Mouse (Mus musculus): ENCODE results near the gene Myo10.

The Myo10 gene

GRCm38 (mm10) chr15:25761049-25761448, 138.7 kb downstream of the Myo10 start:
- DNase-seq (ENCODE audit: low read depth, low spot score) = no peak

GRCm38 (mm10) chr15:25761800-25762211, 139.5 kb downstream of the Myo10 start:
- DNase-seq (ENCODE audit: low read depth, low spot score) = no peak

- DNase-seq (ENCODE audit: low read depth, low spot score) = no peak
These were observed 140.0 kb downstream of the Myo10 start for GRCm38 (mm10) chr15:25762306-25762705.

DNA sequence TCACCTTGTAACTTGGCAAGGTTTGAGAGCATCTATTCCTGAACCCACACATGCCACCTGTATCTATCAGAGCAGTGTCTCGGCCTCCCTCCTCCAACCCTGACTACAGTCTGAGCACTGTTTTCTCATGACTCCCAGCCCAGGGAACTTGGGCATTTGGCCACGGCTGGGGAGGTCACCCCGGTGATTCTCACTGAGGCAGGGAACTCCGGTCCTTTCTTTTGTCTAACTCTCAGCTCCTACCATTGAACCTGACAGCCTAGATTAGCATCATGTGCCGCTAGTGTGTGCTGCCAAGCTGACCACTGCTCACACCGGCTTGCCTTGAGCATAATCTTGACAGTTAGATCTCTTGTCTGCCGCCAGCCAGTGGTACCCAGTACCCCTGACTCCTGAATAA, 140.8 kb downstream of the Myo10 start:
- no peak for DNase-seq (ENCODE audit: low read depth, low spot score)

- no peak for DNase-seq (ENCODE audit: low read depth, low spot score)
These were observed 142.5 kb downstream of the Myo10 start for GRCm38 (mm10) chr15:25764653-25765352.

DNA sequence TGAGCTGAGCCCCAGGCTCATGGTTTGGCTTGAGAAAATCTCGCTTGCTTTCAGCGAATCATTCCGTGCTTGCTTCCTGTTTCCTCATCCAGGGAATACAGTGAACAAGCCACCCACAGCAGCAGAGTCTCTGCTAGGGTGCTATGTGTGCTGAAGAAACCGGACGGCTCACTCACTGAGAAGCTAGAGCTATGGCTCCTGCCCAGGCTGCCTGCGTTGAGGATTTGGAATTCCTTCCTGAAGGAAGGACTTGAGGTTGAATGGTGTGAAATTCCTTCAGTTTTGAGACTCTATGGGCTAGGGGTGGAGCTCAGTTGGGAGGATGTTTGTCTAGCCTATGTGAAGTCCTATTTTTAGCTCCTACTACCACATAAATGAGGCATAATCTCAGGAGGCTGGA, 145.5 kb downstream of the Myo10 start:
- no peak for DNase-seq (ENCODE audit: low read depth, low spot score)

DNA sequence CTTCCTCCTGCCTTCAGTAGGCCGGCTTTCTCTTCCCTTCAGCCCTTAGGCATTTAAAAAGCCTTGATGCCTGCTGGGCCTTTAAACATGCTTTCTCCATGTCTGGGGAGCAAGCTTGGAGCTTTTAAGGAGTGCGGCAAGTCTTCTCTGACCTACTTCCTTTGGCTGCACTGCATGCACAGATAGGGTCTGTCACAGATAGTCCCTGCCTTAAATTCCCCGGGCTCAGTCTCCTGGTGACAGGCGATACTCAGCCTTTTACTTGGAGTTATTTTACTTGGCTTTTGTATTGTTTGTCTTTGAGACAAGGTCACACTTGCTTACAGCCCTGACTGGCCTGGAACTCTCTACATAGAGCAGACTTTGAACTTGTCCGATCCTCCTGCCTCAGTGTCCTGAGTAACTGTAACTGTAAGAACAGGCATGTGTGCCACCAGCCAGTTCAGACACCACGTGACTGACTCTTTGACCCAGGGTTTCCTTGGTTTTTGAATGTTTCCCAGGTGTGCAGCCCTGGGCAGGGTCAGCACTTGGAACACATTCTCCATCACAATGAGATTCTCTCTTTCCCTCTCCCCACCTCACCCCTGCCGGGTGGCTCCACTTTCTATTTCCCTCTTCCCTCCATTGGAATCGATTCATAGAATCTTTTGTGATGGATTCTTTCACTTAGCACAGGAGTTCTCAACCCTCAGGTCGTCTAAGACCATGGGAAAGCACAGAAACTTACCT, 147.4 kb downstream of the Myo10 start:
- DNase-seq (ENCODE audit: low read depth, low spot score) = peak; percentile 80

DNA sequence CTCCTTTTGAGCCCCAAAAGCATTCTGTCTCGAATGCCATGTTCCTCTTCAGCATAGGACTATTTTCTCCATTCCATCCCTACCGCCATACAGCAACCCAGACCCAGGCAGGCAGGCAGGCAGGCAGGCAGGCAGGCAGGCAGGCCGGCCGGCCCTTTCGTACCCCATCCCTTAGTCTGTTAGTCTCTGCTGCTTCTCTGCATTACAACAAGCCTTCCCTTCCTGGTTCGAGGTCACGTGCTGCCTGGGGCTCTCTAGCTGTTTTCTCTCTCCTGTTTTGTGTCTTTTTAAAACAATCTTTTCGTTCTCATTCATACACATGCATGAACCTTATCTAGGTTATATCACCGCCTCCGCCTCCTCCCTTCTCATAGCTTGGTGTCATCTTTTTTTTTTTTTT, 149.5 kb downstream of the Myo10 start:
- no peak for DNase-seq (ENCODE audit: low read depth, low spot score)

DNA sequence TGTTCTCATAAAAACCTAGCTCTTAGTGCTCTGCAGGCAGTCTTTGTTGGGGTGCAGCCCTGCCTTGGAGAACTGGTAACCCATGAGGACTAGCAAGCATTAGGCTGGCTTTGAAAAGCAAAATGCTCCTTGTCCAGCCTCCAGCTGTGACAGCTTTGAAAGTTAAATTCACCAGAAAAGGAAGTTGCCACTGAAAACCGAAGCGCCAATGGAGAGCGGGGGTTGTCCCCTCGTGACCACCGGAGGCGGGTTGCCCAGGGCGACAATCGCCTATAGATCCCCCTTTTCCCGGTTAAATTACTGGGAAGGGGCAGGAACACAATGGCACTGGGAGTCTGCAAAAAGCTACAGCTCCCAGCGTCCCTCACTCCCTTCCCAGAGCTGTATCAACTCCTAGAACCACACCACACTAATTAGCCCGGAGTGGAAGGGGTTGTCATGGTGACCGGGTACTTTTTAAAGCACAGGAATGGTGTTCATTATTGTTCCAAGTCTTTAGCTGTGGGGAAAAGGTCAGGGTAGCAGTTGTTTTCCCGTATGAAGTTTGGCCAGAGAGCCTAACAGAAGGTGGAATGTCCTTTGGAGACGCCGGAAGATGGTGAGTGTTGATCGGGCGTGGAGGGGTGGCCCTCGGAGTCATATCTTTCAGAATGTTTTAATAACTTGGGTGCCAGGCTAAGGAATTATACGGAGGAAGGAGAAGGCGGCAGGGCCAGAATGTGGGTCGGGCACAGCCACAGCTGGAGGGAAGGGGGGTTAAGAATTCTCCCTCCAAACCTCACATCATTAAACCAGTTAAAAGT, 151.6 kb downstream of the Myo10 start:
- DNase-seq (ENCODE audit: low read depth, low spot score) = peak; percentile 87

DNA sequence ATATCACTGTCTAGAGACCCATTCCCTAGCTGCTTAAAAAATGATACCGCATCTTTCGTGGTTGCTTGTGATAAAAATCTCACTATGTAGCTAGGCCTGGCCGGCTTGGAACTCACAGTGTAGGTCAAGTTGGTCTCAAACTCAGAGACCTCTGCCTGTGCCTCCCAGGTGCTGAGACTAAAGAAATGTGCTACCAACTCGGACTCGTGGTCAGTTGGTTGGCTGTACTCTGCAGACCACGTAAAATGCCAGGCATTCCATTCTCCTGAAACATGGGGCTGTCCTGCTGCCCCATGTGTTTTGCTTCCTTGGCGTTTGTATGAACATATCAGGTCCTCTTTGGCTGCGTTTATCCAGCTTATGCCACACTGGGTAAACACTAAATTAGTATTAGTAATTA, 156.6 kb downstream of the Myo10 start:
- DNase-seq (ENCODE audit: low read depth, low spot score) = no peak

GRCm38 (mm10) chr15:25779522-25780191, 157.3 kb downstream of the Myo10 start:
- DNase-seq (ENCODE audit: low read depth, low spot score) = no peak

DNA sequence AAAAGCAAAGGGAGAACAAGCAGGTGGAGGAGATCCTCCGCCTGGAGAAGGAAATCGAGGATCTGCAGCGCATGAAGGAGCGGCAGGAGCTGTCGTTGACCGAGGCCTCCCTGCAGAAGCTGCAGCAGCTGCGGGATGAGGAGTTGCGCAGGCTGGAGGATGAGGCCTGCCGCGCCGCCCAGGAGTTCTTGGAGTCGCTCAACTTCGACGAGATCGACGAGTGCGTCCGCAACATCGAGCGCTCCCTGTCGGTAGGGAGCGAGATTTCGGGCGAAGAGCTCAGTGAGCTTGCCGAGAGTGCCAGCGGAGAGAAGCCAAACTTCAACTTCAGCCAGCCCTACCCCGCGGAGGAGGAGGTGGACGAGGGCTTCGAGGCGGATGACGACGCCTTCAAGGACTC, 158.7 kb downstream of the Myo10 start:
- no peak for DNase-seq (ENCODE audit: low read depth, low spot score)

DNA sequence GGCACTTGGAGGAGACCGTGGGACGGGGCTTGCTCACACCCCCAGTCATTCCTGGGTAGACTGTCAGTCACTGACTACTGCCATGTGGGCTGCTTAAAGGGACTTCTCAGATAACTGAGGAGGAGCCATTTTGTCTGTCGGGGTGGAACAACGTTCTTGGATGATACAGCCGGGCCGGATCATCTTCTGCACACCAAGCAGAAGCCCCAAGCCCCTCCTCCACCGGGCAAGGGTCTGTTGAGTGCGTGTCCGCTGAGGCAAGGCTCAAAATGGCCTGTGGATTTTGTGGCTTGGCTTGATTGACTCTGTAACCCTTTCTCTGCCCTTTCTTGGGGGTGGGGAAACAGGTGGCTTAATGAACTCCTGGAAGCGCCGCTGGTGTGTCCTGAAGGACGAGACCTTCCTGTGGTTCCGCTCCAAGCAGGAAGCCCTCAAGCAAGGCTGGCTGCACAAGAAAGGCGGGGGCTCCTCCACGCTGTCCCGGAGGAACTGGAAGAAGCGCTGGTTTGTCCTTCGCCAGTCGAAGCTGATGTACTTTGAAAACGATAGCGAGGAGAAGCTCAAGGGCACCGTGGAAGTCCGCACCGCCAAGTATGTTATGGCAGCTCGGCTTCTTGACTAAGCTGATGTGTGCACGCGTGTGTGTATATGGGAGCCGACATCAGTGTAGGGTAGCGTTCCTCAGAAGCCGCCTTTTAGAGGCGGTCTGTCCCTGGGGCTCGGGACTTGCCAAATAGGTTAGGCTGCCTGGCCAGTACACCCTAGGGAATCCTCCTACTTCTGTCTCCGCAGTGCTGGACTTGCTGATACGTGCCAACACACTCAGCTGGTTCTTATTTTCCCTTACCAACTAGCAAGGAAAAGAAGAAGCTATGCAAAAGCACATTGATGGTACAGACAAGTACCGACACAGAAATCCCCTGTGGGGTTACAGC, 163.4 kb downstream of the Myo10 start:
- DNase-seq (ENCODE audit: low read depth, low spot score) = no peak

DNA sequence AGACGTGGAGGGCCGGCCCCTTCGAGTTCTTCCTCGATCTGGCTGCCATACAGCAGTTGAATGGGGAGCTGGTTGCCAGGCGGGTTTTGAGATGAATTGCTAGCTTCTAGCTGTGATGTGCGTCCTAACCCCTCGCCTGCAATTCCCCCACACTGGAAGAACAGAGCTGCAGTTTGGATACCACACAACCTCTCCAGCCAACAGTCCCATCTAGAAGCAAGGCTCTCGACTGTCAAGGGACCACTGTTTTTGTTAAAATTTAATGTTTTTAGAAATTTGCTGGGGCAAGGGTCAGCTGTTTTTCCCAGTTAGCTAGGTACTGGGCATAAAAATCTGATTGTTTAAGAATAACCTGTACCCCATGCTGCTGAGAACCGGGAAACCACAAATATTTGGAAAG, 165.1 kb downstream of the Myo10 start:
- no peak for DNase-seq (ENCODE audit: low read depth, low spot score)

- no peak for DNase-seq (ENCODE audit: low read depth, low spot score)
These were observed 165.6 kb downstream of the Myo10 start for GRCm38 (mm10) chr15:25787965-25788364.

- DNase-seq (ENCODE audit: low read depth, low spot score) = no peak
These were observed 166.2 kb downstream of the Myo10 start for GRCm38 (mm10) chr15:25788565-25788964.

DNA sequence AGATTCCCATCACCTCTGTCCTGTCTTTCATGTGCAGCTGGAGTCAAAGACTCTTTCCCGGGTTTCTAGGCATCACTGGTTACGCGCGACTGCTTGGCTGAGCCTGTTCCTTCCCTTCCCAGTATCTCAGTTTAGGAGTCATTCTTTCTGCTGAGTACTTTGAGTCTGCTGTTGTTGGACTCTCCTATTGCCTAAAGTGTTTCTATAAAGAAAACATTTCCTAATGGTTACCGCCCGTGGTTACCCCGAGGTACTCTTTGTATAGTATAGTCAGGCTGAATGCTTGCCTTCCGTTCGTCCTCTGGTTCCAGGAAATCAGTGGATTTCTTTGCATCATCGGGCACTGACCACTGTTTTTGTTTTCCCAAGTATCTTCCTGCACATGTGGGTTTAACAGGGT, 166.9 kb downstream of the Myo10 start:
- DNase-seq (ENCODE audit: low read depth, low spot score) = no peak

DNA sequence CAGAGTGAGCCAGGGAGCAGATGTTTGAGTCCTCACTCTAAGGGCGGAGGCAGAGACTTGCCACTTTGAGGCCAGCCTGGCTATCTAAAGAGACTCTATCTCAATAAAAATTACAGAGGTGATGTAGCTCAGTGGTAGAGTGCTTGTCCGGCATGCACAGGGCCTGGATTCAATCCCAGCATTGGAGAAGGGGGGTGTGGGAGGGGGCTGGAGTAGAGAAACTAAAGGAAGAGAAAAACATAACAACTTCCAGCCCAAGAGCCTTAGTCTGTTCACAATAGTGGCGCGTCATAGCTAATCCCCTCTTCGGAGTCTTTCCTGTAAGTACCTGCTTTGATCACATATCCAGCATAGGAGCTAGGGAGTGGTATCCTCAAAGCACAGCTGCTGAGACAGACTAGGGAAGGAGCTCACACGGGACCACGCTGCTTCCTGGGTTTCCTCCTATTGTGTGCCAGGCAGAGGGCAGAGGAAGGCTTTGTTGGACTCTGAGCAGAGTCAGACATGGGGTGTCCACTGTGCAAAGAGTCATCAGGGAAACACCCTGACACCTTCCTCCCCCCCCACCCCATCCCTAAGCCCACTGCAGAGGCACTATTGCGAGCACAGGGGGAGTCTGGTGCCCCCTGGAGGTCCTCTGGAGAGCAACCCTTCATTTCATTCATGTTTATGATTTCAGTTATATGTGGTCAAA, 169.5 kb downstream of the Myo10 start:
- no peak for DNase-seq (ENCODE audit: low read depth, low spot score)

- no peak for DNase-seq (ENCODE audit: low read depth, low spot score)
These were observed 171.8 kb downstream of the Myo10 start for GRCm38 (mm10) chr15:25794123-25794522.

DNA sequence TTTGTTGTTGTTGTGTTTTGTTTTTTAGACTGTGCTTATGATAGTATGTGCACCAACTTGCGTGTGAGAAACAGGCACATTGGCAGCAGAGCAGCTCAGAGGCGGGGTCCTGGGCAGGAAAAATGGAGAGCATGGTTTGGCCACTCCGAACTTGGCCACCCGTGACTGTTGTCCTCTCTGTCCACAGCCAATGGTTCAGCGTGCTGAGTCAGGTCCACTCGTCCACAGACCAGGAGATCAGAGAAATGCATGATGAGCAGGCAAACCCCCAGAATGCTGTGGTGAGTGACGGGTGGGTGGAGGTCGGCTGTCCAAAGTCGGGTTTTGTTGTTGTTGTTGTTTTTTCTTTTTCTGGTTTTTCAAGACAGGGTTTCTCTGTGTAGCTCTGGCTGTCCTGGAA, 173.2 kb downstream of the Myo10 start:
- no peak for DNase-seq (ENCODE audit: low read depth, low spot score)
